Mouse (Mus musculus): Measurements from ENCODE around the gene Mylpf.

Mylpf gene

GRCm38 (mm10) chr7:127195544-127196295 is 13.0 kb upstream of the Mylpf start, which contains the start of gene Cd2bp2:
TSS of gene Cd2bp2 (minus strand) at chr7:127196050.
- in situ Hi-C loops (cut with MboI; ENCODE audit: unreplicated experiment in 2 of 2), result no loop called here

GRCm38 (mm10) chr7:127196484-127196883 is 12.2 kb upstream of the Mylpf start:
- in situ Hi-C loops (cut with MboI; ENCODE audit: unreplicated experiment in 2 of 2), result no loop called here

GRCm38 (mm10) chr7:127206606-127207005 is 2.1 kb upstream of the Mylpf start:
- in situ Hi-C loops (cut with MboI; ENCODE audit: unreplicated experiment in 2 of 2), result no loop called here

GRCm38 (mm10) chr7:127207374-127208294 is 1.1 kb upstream of the Mylpf start:
- in situ Hi-C loops (cut with MboI; ENCODE audit: unreplicated experiment in 2 of 2), result no loop called here

GRCm38 (mm10) chr7:127208295-127208552 is 466 bp upstream of the Mylpf start, which contains the start of gene Tbc1d10b:
TSS of gene Tbc1d10b (minus strand) at chr7:127208468.
- in situ Hi-C loops (cut with MboI; ENCODE audit: unreplicated experiment in 2 of 2), result no loop called here

GRCm38 (mm10) chr7:127209851-127210250 is 1.2 kb downstream of the Mylpf start:
- in situ Hi-C loops (cut with MboI; ENCODE audit: unreplicated experiment in 2 of 2), result loop anchor here in 1 of 2 experiments (10.0 kb wide), 1 partner anchor 385 kb away; no protein-coding TSS in a partner anchor

GRCm38 (mm10) chr7:127210266-127210665 is 1.6 kb downstream of the Mylpf start:
- in situ Hi-C loops (cut with MboI; ENCODE audit: unreplicated experiment in 2 of 2), result loop anchor here in 1 of 2 experiments (10.0 kb wide), 1 partner anchor 385 kb away; no protein-coding TSS in a partner anchor

- in situ Hi-C loops (cut with MboI; ENCODE audit: unreplicated experiment in 2 of 2), result loop anchor here in 1 of 2 experiments (10.0 kb wide), 1 partner anchor 386 kb away; no protein-coding TSS in a partner anchor
Observed at GRCm38 (mm10) chr7:127211014-127211745, 2.5 kb downstream of the Mylpf start.

GRCm38 (mm10) chr7:127212432-127213250 is 4.0 kb downstream of the Mylpf start:
- in situ Hi-C loops (cut with MboI; ENCODE audit: unreplicated experiment in 2 of 2), result loop anchor here in 1 of 2 experiments (10.0 kb wide), 1 partner anchor 388 kb away; no protein-coding TSS in a partner anchor

GRCm38 (mm10) chr7:127213485-127213884 is 4.8 kb downstream of the Mylpf start:
- in situ Hi-C loops (cut with MboI; ENCODE audit: unreplicated experiment in 2 of 2), result loop anchor here in 1 of 2 experiments (10.0 kb wide), 1 partner anchor 389 kb away; no protein-coding TSS in a partner anchor

- in situ Hi-C loops (cut with MboI; ENCODE audit: unreplicated experiment in 2 of 2), result loop anchor here in 1 of 2 experiments (10.0 kb wide), 1 partner anchor 389 kb away; no protein-coding TSS in a partner anchor
Observed at GRCm38 (mm10) chr7:127213930-127214329, 5.2 kb downstream of the Mylpf start.

GRCm38 (mm10) chr7:127214521-127214920 is 5.8 kb downstream of the Mylpf start:
- in situ Hi-C loops (cut with MboI; ENCODE audit: unreplicated experiment in 2 of 2), result loop anchor here in 1 of 2 experiments (10.0 kb wide), 1 partner anchor 390 kb away; no protein-coding TSS in a partner anchor

- in situ Hi-C loops (cut with MboI; ENCODE audit: unreplicated experiment in 2 of 2), result loop anchor here in 1 of 2 experiments (10.0 kb wide), 1 partner anchor 390 kb away; no protein-coding TSS in a partner anchor
Observed at GRCm38 (mm10) chr7:127214981-127215871, 6.5 kb downstream of the Mylpf start.

GRCm38 (mm10) chr7:127216307-127216706 is 7.6 kb downstream of the Mylpf start:
- in situ Hi-C loops (cut with MboI; ENCODE audit: unreplicated experiment in 2 of 2), result loop anchor here in 1 of 2 experiments (10.0 kb wide), 1 partner anchor 392 kb away; no protein-coding TSS in a partner anchor

- in situ Hi-C loops (cut with MboI; ENCODE audit: unreplicated experiment in 2 of 2), result loop anchor here in 1 of 2 experiments (10.0 kb wide), 1 partner anchor 393 kb away; no protein-coding TSS in a partner anchor
Observed at GRCm38 (mm10) chr7:127217475-127217874, 8.8 kb downstream of the Mylpf start.

GRCm38 (mm10) chr7:127217901-127218642 is 9.4 kb downstream of the Mylpf start:
- in situ Hi-C loops (cut with MboI; ENCODE audit: unreplicated experiment in 2 of 2), result loop anchor here in 1 of 2 experiments (10.0 kb wide), 1 partner anchor 393 kb away; no protein-coding TSS in a partner anchor

- in situ Hi-C loops (cut with MboI; ENCODE audit: unreplicated experiment in 2 of 2), result loop anchor here in 1 of 2 experiments (10.0 kb wide), 1 partner anchor 394 kb away; no protein-coding TSS in a partner anchor
Observed at GRCm38 (mm10) chr7:127218670-127219069, 10.0 kb downstream of the Mylpf start.
